Mouse (Mus musculus): ENCODE measurements around the gene Ybx3.

- TF ChIP-seq CTCF (IDR thresholded peaks at IDR 0.05; ENCODE audit: low read depth, low read length) (no peak), POLR2A (IDR thresholded peaks at IDR 0.05; ENCODE audit: extremely low read depth, insufficient read depth, low read length) (no peak)
Observed at GRCm38 (mm10) chr6:131344346-131344745, 43.9 kb downstream of the Ybx3 start.

Measured in liver, adult 2 months (tissue).